Mouse (Mus musculus) cerebellum, adult 2 months (tissue): Measurements from ENCODE around the gene Pxdc1.

Experiments used
- CTCF ChIP-seq: fragments of 200-500 bp; IDR thresholded peaks from 2 replicates; pipeline ENCODE4 v1.5.1; 2011; ENCODE audit warnings: low read depth, mild to moderate bottlenecking, control low read depth, low read length, moderate library complexity, borderline replicate concordance; ENCODE audit not compliant: insufficient read depth
- POLR2A ChIP-seq: fragments of 200-500 bp; IDR thresholded peaks from 2 replicates; pipeline ENCODE4 v1.6.1; 2011; ENCODE audit warnings: low read length, control low read depth, borderline replicate concordance; ENCODE audit not compliant: insufficient read depth

GRCm38 (mm10) chr13:34642941-34643875 lies 10.1 kb downstream of the Pxdc1 start:
- TF ChIP-seq POLR2A: no peak
- TF ChIP-seq CTCF: peak; percentile 68; the same call in 1 of the 2 replicates
